Mouse (Mus musculus) frontal cortex, adult 2 months (tissue): Measurements from ENCODE around the gene Prkag1. TPM values are rescaled to one million over a fixed set of nuclear protein-coding genes. Genes with fewer than 3 reads are reported as not detected.

ENCODE experiments used
- DNase-seq, 2 experiments: peaks; one replicate each; pipeline ENCODE4 v3.0.0; 2022; ENCODE audit warnings: low spot score in 1 of 2; ENCODE audit errors: extremely low spot score in 1 of 2
- polyA plus RNA-seq: library from polyadenylated mRNA; depleted of rRNA; stranded (reverse); fragments of >200 nt; gene quantifications from 2 replicates; pipeline ENCODE4 v1.2.3, GENCODE M21; 2012

The Prkag1 gene
- polyA plus RNA-seq, 1 experiment = 74.0 TPM

- DNase-seq = no peak
Measured at GRCm38 (mm10) chr15:98853161-98853937, 22.0 kb upstream of the Prkag1 start.

GRCm38 (mm10) chr15:98852733-98853132 is 21.4 kb upstream of the Prkag1 start:
- DNase-seq = no peak

- DNase-seq = no peak
Measured at GRCm38 (mm10) chr15:98852071-98852470, 20.8 kb upstream of the Prkag1 start.

GRCm38 (mm10) chr15:98851229-98851818 is 20.0 kb upstream of the Prkag1 start:
- no peak for DNase-seq

GRCm38 (mm10) chr15:98850668-98851067 is 19.3 kb upstream of the Prkag1 start:
- DNase-seq = no peak

- no peak for DNase-seq
Measured at GRCm38 (mm10) chr15:98849956-98850600, 18.8 kb upstream of the Prkag1 start.

- no peak for DNase-seq
Measured at GRCm38 (mm10) chr15:98849165-98849564, 17.8 kb upstream of the Prkag1 start.

- DNase-seq = no peak
Measured at GRCm38 (mm10) chr15:98846140-98846539, 14.8 kb upstream of the Prkag1 start.

GRCm38 (mm10) chr15:98845149-98845548 is 13.8 kb upstream of the Prkag1 start:
- DNase-seq = no peak

- DNase-seq = no peak
Measured at GRCm38 (mm10) chr15:98843595-98844223, 12.4 kb upstream of the Prkag1 start.

GRCm38 (mm10) chr15:98839671-98840585 is 8.6 kb upstream of the Prkag1 start:
- DNase-seq = no peak

- DNase-seq = no peak
Measured at GRCm38 (mm10) chr15:98839161-98839560, 7.8 kb upstream of the Prkag1 start.

GRCm38 (mm10) chr15:98837743-98838103 is 6.4 kb upstream of the Prkag1 start:
- no peak for DNase-seq

- DNase-seq = no peak
Measured at GRCm38 (mm10) chr15:98837006-98837742, 5.9 kb upstream of the Prkag1 start.

- DNase-seq = no peak
Measured at GRCm38 (mm10) chr15:98835291-98835690, 4.0 kb upstream of the Prkag1 start.

GRCm38 (mm10) chr15:98834059-98834458 is 2.7 kb upstream of the Prkag1 start:
- no peak for DNase-seq

- no peak for DNase-seq
Measured at GRCm38 (mm10) chr15:98833281-98833680, 2.0 kb upstream of the Prkag1 start.

- no peak for DNase-seq
Measured at GRCm38 (mm10) chr15:98832161-98833058, 1.1 kb upstream of the Prkag1 start.

- DNase-seq = no peak
Measured at GRCm38 (mm10) chr15:98831684-98832035, 339 bp upstream of the Prkag1 start.
